Mouse (Mus musculus) left cerebral cortex, postnatal 14 days (tissue): ENCODE data around the gene Hcfc1r1. TPM values are rescaled to one million over a fixed set of nuclear protein-coding genes. Genes with fewer than 3 reads are reported as not detected.

ENCODE experiments used
- DNase-seq, 2 experiments: peaks; one replicate each; pipeline ENCODE4 v3.0.0; 2021 to 2022; ENCODE audit warnings: low spot score in 2 of 2, mixed read lengths in 1 of 2
- intact Hi-C: fragments of 180-260 bp; cut with DNase I; formaldehyde crosslinking; loops from one replicate; pipeline ENCODE4 v1.15.1; 2025
- long read RNA-seq, 2 experiments: library from polyadenylated mRNA; stranded (forward); transcript quantifications; one replicate each; pipeline ENCODE4 v2.0.0; 2021
- total RNA-seq, 2 experiments: library from RNA; stranded (reverse); gene quantifications; 2 replicates each; pipeline ENCODE4 v1.2.3; 2021

Gene Hcfc1r1
- 100 to 1,000 TPM; 137 to 143 TPM for total RNA-seq
- long read RNA-seq, experiment 1, transcript Hcfc1r1-201 (3 exons, 946 nt): major isoform, 32 of 56 reads
- long read RNA-seq, experiment 1, partial matches to known transcripts: 16 of 56 reads
- long read RNA-seq, experiment 1, other reads (novel, unspliced or antisense): 7 of 56 reads
- long read RNA-seq, experiment 2, transcript Hcfc1r1-201 (3 exons, 946 nt): major isoform, 15 of 42 reads
- long read RNA-seq, experiment 2, partial matches to known transcripts: 19 of 42 reads
- long read RNA-seq, experiment 2, other reads (novel, unspliced or antisense): 8 of 42 reads

DNA sequence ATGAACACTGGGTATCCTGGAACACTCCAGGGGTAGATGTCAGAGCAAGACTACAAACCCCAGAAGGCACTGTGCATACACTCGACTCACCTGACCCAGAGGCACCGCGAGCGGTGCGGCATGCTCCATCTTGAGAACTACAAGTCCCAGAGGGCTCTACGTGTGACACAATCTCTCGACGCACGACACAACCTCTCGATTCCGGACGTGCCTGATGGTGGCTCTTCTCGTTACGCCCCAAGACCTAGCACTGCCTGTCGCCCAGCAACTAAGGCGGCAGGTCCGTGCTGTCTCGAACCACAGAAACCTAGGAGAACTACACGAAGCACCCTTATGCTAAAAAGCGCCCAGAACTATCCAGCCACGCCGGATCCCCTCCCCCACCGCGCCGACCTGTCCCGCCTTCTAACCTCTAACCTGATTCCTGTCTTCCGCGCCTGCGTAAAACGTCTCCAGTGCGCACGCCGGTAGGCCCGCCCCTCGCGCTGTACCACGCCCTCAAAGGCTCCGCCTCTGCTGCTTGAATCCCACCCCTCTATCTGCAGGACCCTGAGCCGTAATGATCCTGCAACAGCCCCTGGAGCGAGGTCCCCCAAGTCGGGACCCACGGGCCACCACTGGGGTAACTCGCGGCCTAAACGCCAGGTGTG lies at the start of gene Hcfc1r1, which contains the start of gene Thoc6:
Hcfc1r1 (plus strand) TSS at position 173 of the 650 bp plus-strand sequence.
Thoc6 (minus strand) TSS at position 459 of the 650 bp plus-strand sequence.
- intact Hi-C loops: loop anchor here (1.0 kb wide), 1 partner anchor 12 kb away; no protein-coding TSS in a partner anchor
- peak; percentile 93 to 98 for DNase-seq

DNA sequence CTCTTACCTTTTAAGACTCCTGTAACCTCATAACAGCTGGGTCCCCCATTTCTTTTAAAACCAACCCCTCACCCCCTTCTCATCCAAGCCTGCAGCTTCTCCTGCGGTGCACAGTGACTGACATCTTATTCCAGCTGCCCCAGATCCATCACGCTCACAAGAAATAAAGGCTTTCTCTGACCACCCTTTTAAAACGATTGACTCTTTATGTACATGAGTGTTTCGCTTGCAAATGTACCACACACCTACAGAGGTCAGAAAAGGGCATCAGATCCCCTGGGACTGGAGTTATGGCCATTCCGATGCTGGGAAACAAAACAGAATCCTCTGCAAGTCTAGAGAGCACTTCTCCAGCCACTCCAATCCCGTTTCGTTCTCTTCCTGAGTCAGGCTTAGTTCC lies 45.6 kb upstream of the Hcfc1r1 start:
- no peak for DNase-seq
- intact Hi-C loops: no loop called here

GRCm38 (mm10) chr17:23630195-23631020 lies 43.0 kb upstream of the Hcfc1r1 start:
- peak; percentile 84 to 91 for DNase-seq
- intact Hi-C loops: loop anchor here (1.0 kb wide), 1 partner anchor 60 kb away; no protein-coding TSS in a partner anchor

DNA sequence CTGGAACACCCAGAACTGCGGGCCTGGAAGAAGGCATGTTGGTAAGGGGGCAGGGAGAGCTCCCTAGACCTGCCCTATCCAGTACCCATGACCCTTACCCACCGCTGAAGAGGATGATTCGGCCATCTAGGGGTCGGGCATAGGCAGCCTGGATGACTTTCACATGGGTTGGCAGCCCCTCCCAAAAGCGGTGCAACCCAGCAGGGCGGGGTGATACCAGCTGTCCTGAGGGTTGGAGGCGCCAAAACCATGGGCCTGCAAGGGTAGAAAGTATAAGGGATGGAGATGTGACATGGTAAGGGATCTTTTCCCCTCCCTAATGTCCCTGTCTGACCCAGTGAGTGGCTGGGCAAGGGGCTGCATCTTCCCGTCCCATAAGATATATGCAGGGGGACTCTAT lies 42.2 kb upstream of the Hcfc1r1 start:
- DNase-seq: no peak
- intact Hi-C loops: no loop called here

DNA sequence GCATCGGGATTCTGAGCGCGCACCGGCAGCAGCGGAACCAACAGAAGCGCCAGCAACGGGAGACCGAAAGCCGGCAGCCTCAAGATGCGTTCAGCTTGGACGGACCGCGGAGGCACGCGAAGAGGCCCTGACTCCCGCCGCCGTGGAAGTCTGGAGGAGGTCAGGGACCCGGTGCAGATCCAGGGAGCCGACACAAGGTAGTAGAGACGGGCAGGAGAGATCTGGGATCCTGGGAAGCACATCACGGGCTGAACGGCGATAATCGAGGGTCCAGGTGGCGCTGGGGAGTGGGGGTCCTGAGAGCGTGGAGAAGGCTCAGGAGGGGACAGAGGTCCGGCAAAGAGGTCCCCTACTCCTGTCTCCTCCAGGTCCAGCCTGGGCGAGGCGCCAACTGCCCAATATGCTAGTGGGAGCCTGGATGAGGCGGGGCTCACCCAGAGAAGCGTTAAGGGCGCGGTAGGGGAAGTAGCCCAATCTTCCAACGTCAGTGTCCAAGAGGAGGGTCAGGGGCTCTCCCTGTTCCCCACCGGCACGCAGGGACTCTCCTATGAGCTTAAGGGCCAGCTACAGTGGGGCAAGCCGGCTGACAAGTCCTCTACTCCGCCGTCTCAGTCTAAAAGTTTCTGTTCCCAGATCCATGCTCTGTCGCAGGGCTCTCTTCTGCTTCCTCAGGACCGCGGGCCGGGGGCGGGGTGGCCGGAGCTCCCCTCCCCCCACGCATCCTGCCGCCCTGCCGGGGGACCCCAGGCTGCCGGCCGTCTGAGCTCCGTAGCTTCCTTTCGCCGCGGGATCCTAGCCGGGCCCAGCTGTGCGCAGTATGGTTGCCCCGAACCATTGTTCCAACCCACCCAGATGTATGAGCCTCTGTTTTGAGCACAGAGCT lies 28.5 kb upstream of the Hcfc1r1 start, which contains the start of gene Mmp25:
Mmp25 (minus strand) TSS at position 665 of the 883 bp plus-strand sequence.
- intact Hi-C loops: no loop called here
- no peak for DNase-seq

GRCm38 (mm10) chr17:23645894-23646293 lies 27.5 kb upstream of the Hcfc1r1 start:
- intact Hi-C loops: no loop called here
- DNase-seq: no peak

DNA sequence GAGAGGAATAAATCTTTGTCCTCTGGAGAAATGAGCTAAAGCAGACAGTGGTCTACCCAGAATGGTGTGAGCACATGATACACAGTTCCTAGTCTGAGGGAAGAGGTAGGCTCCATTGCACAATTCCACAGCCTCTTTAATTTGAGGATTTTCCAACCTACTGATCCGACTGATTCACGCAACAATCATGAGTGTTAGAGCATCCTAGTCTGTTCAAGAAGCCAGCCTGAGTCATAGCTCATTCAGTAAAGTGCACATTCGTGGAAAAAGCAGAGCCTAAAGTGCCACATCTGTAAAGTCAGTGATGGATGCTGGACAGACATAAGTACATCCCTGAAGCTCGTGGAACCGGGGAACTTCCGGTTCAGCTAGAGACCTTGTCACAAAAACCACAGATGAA lies 22.0 kb upstream of the Hcfc1r1 start:
- intact Hi-C loops: no loop called here
- DNase-seq: no peak

GRCm38 (mm10) chr17:23653324-23653723 lies 20.1 kb upstream of the Hcfc1r1 start:
- no peak for DNase-seq
- intact Hi-C loops: no loop called here

DNA sequence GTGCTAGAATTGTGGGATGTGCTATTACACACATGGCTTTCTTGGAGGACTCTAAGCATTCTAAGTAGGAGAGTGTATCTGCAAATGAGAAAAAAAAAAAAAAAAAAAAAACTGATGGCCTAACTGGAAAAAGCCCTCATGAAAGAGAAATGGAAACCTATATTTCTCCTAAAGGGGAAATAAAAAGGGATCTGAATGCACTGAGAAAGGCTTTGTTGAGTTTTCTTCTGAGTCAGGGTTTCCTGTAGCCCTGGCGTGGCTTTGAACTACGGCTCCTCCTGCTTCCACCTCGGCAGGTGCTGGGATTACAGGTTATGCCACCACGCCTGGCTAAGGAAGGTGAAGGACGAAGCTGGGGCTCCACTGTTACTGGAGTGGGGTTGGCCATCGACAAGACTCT lies 19.4 kb upstream of the Hcfc1r1 start:
- no peak for DNase-seq
- intact Hi-C loops: no loop called here

DNA sequence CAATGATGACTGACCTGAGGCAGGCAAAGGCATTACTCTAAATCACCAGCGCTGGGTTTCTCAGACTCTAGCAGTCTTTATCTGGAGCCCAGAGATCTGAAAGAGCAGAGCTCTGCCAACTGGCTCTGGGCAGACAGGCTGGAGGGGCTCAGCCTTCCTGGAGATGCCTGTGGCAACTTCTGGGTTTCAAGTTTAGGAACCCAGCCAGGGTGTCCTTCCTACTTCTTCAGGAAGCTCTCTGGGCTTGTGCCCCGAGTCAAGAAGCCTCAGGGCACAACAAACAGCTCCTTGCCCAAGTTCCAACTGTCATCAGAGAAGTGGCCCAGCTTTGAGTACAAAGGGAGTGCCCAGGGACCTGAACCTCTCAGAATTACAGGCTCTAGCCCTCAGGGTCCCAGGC lies 19.0 kb upstream of the Hcfc1r1 start:
- intact Hi-C loops: no loop called here
- no peak for DNase-seq

- DNase-seq: no peak
- intact Hi-C loops: no loop called here
Measured at GRCm38 (mm10) chr17:23658450-23658849, 14.9 kb upstream of the Hcfc1r1 start.

- intact Hi-C loops: loop anchor here (5.0 kb wide), 1 partner anchor 42 kb away; no protein-coding TSS in a partner anchor
- DNase-seq: no peak
Measured at GRCm38 (mm10) chr17:23660117-23660875, 13.1 kb upstream of the Hcfc1r1 start, which contains the start of gene Bicdl2. Gene Bicdl2, plus strand, starts transcription at chr17:23660506.

DNA sequence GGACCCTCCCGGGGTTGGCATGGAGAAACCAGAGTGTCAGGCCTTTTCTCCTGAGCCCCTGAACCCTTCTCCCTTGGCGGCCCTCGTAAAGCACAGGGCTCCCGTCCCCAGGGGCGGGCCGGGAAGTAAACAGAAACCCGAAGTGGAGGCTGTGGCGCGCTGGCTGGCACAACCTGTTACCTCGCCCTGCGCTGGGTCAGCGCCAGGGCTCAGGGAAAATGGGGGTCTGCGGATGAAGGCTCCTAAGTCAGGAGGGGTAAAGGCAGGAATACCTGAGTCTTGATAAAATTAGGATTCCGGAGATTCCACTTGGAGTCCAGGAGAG lies 12.6 kb upstream of the Hcfc1r1 start:
- intact Hi-C loops: loop anchor here (1.0 to 5.0 kb wide), 2 partner anchors 12 to 41 kb away; partner anchors contain the start of genes Hcfc1r1 and Thoc6
- DNase-seq: no peak

GRCm38 (mm10) chr17:23661526-23661925 lies 11.9 kb upstream of the Hcfc1r1 start:
- DNase-seq: no peak
- intact Hi-C loops: loop anchor here (1.0 to 5.0 kb wide), 2 partner anchors 12 to 41 kb away; partner anchors contain the start of genes Hcfc1r1 and Thoc6

GRCm38 (mm10) chr17:23664556-23665021 lies 8.8 kb upstream of the Hcfc1r1 start:
- DNase-seq: peak in 1 of 2 experiments; percentile 26
- intact Hi-C loops: loop anchor here (5.0 kb wide), 1 partner anchor 38 kb away; no protein-coding TSS in a partner anchor

GRCm38 (mm10) chr17:23665511-23665910 lies 7.9 kb upstream of the Hcfc1r1 start:
- intact Hi-C loops: no loop called here
- DNase-seq: no peak

GRCm38 (mm10) chr17:23670516-23671074 lies 2.8 kb upstream of the Hcfc1r1 start:
- DNase-seq: no peak
- intact Hi-C loops: no loop called here

DNA sequence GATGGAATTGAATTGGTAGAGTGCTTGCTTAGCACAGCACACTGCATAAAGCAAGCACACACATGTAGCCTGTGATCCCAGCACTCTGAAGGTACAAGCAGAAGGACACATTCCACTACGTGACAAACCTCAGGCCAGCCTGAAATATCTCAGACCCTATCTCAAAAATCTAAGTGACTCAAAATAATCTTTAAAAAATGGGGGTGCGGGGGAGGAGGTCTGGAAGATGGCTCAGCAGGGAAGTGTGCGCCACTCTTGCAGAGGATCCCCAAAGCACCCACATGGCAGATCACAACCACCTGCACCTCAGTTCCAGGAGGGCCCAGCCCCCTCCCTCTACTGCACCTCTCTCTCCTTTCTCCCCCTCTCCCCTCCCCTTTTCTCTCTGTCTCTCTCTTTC lies 1.9 kb upstream of the Hcfc1r1 start:
- intact Hi-C loops: no loop called here
- no peak for DNase-seq
